Mouse (Mus musculus): ENCODE data around the gene Sike1.

Gene Sike1

GRCm38 (mm10) chr3:102995605-102996321, at the start of gene Sike1:
Gene Sike1 (plus strand): TSS chr3:102995708.
- DNase-seq (ENCODE audit: low read depth, low spot score), result peak; percentile 95

- DNase-seq (ENCODE audit: low read depth, low spot score), result no peak
Measured at GRCm38 (mm10) chr3:102946312-102946711, 49.2 kb upstream of the Sike1 start.

GRCm38 (mm10) chr3:102946861-102947260, 48.6 kb upstream of the Sike1 start:
- DNase-seq (ENCODE audit: low read depth, low spot score), result no peak

GRCm38 (mm10) chr3:102954476-102954875, 41.0 kb upstream of the Sike1 start:
- no peak for DNase-seq (ENCODE audit: low read depth, low spot score)

- DNase-seq (ENCODE audit: low read depth, low spot score), result no peak
Measured at GRCm38 (mm10) chr3:102955143-102955542, 40.4 kb upstream of the Sike1 start.

- no peak for DNase-seq (ENCODE audit: low read depth, low spot score)
Measured at GRCm38 (mm10) chr3:102955596-102955995, 39.9 kb upstream of the Sike1 start.

GRCm38 (mm10) chr3:102964033-102964432, 31.5 kb upstream of the Sike1 start, which contains the start of gene Nr1h5:
Gene Nr1h5 (minus strand): TSS chr3:102964133.
- no peak for DNase-seq (ENCODE audit: low read depth, low spot score)

- DNase-seq (ENCODE audit: low read depth, low spot score), result no peak
Measured at GRCm38 (mm10) chr3:102970067-102970466, 25.4 kb upstream of the Sike1 start.

- DNase-seq (ENCODE audit: low read depth, low spot score), result no peak
Measured at GRCm38 (mm10) chr3:102970508-102970907, 25.0 kb upstream of the Sike1 start.

- DNase-seq (ENCODE audit: low read depth, low spot score), result no peak
Measured at GRCm38 (mm10) chr3:102976906-102977305, 18.6 kb upstream of the Sike1 start.

- no peak for DNase-seq (ENCODE audit: low read depth, low spot score)
Measured at GRCm38 (mm10) chr3:102979550-102980348, 15.8 kb upstream of the Sike1 start.

GRCm38 (mm10) chr3:102980349-102980736, 15.2 kb upstream of the Sike1 start:
- DNase-seq (ENCODE audit: low read depth, low spot score), result no peak

- DNase-seq (ENCODE audit: low read depth, low spot score), result no peak
Measured at GRCm38 (mm10) chr3:102991041-102991440, 4.5 kb upstream of the Sike1 start.

- no peak for DNase-seq (ENCODE audit: low read depth, low spot score)
Measured at GRCm38 (mm10) chr3:102992936-102993335, 2.6 kb upstream of the Sike1 start.

- no peak for DNase-seq (ENCODE audit: low read depth, low spot score)
Measured at GRCm38 (mm10) chr3:102995233-102995604, 289 bp upstream of the Sike1 start.

GRCm38 (mm10) chr3:102997036-102997435, 1.5 kb downstream of the Sike1 start:
- DNase-seq (ENCODE audit: low read depth, low spot score), result no peak

- DNase-seq (ENCODE audit: low read depth, low spot score), result no peak
Measured at GRCm38 (mm10) chr3:102997591-102997990, 2.1 kb downstream of the Sike1 start.

- DNase-seq (ENCODE audit: low read depth, low spot score), result no peak
Measured at GRCm38 (mm10) chr3:103001595-103001994, 6.1 kb downstream of the Sike1 start.

- DNase-seq (ENCODE audit: low read depth, low spot score), result no peak
Measured at GRCm38 (mm10) chr3:103017350-103017749, 21.8 kb downstream of the Sike1 start.

GRCm38 (mm10) chr3:103019462-103019861, 24.0 kb downstream of the Sike1 start:
- DNase-seq (ENCODE audit: low read depth, low spot score), result peak; percentile 20

- DNase-seq (ENCODE audit: low read depth, low spot score), result peak; percentile 99
Measured at GRCm38 (mm10) chr3:103020249-103020942, 24.9 kb downstream of the Sike1 start, which contains the start of gene Csde1. Gene Csde1 (plus strand): TSS chr3:103020426.
